12 mouse cellular contexts compared by ENCODE assay signal in genomic region chr1:191293051-191293450, GRCm38 (mm10).
"Had no signal": no experiment of that assay in that cellular context is flagged by ENCODE, and none has a peak within 500 bp of the region (broad histone marks: within the 10 kb centered on the region; RNA-seq: fewer than 3 reads in every experiment).

No protein-coding gene starts in this region.

- H3K27me3 ChIP-seq: midbrain, embryonic 13.5 days had no signal

- H3K4me2 ChIP-seq: liver, embryonic 11.5 days; lung, embryonic 14.5 days; midbrain, embryonic 13.5 days had no signal

- H3K4me1 ChIP-seq: midbrain, embryonic 10.5 days; midbrain, embryonic 13.5 days had no signal

- H3K9me3 ChIP-seq: midbrain, embryonic 10.5 days; midbrain, embryonic 13.5 days had no signal

- DNase-seq: kidney, postnatal 4 days; liver, postnatal 0 days; lung, embryonic 14.5 days; right cerebral cortex, postnatal 4 days; thymus, adult 18-20 months; thymus, postnatal 36 days had no signal

- H3K9ac ChIP-seq: liver, embryonic 14.5 days; liver, postnatal 0 days; lung, embryonic 14.5 days; midbrain, embryonic 13.5 days had no signal

- H3K4me3 ChIP-seq: megakaryocyte, embryonic 14.5 days; midbrain, embryonic 10.5 days; midbrain, embryonic 13.5 days had no signal

- H3K36me3 ChIP-seq: midbrain, embryonic 10.5 days; midbrain, embryonic 13.5 days had no signal

- ATAC-seq: liver, postnatal 0 days; midbrain, embryonic 13.5 days; midbrain, embryonic 16.5 days had no signal

- H3K27ac ChIP-seq: liver, embryonic 14.5 days; midbrain, embryonic 10.5 days; midbrain, embryonic 13.5 days had no signal
